Mouse (Mus musculus) B cell, adult 2 months (primary cell): ENCODE measurements around the gene Hes1.
A peak's percentile ranks its signal among the peaks of the same experiment; 100 is the strongest.

Experiments
- DNase-seq, 2 experiments: peaks; one replicate each; pipeline ENCODE4 v3.0.0; 2022

Hes1 gene

GRCm38 (mm10) chr16:30052271-30052670, 11.9 kb upstream of the Hes1 start:
- no peak for DNase-seq

DNA sequence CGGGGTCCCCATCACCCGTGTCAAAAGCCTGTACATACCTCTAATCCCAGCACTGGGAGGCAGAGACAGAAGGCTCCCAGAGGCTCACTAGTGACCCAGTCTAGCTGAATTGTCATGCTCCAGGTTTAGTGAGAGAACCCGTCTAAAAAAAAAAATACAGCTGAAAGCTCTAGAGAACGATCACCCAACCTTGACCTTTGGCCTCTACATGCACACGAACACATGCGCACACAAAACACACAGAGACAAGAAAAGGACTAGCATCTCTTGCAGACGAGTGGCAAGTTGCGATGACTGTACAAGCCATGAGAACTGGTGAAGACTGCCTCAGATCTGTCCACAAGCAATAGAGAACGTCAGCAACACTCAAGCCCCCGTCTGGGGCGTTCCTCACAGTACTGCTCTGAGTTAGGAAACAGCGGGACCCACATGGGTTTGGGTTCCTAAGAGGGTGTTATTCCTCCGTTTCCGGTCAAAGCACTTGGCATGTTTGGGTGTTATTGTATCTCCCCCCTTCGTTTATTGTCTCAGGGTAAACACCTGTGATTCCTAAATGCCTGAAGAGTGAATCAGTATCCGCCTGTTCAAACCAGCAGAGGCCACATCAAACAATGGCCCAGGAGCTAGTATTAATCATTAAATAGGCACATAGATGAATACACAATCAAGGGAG, 11.2 kb upstream of the Hes1 start:
- no peak for DNase-seq

DNA sequence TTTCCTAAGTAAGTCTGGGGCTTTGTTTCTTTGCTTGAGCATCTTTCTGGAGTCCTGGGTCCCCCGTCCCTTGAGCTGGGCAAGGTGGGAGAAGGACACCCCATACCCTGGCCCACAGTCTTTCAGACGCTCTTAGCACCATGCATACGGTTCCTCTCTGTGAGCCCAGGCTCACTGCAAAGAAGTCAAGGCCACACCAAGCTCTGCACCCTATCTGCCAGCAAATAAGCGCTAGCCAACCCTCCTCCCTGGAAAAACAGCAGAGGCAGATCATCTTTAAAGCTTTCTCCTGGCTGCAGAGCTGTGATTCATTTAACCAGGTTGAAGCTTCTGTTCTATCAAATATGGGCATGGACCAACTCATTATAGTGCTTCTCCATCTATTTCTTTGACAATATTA, 9.6 kb upstream of the Hes1 start:
- DNase-seq: no peak

DNA sequence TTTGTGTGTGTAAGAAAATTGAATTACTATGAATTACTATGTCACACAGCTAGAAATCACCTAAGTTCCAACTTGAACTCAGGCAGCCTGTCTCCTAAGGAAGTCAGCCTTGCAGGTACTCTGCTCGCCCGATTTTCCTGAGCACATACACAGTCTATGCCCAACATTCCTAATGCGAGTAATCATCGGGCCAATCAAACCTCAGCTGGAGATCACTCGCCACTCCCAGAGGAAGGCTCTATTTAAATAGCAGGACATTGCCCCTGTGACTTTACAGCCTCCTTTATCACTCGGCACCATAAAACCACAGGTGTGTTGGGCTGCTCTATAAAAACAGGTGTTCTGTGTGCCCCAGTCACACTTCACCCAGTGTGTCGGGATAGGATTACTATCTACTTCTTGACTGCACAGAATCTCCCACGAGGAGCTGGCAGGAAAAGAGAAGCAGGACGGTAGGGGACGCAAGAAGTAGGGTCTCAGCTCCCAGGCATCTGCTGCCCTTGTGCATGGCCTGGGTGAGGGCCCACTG, 8.8 kb upstream of the Hes1 start:
- no peak for DNase-seq

GRCm38 (mm10) chr16:30055927-30056326, 8.3 kb upstream of the Hes1 start:
- no peak for DNase-seq

GRCm38 (mm10) chr16:30056906-30057305, 7.3 kb upstream of the Hes1 start:
- no peak for DNase-seq

DNA sequence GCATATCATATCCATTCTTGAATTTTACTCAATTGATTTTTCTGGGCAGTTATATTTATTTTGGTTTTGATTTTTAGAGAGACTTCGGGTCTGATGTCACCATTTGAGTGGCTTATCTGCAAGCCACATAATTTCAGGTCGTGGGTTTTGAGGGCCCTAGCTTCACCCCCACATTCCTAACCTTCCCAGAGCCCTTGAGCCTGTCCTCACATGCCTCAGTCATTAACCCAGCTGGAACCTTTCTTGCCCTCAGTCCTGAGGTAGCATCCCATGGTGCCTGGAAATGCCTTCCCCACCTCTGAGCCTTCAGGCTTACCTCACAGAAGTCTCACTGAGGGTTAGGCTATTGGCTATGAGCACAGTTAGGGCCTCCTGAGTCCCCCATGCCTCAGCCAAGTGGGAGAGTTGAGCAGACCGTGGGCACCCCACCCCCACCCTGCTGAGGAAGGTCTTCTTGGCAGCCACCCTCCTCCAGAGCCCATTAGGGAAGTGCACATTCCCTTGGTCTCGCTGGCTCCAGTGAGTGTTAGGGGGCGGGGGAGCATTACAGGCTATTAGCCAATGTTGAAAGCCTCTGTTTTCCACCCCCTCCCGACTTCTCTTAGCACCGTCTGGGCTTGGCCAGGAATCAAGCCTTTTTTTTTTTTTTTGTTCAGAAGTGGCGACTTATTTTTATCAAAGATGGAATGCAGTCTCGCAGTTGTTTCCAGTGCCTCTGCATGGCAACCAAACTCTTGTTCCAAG, 5.0 kb upstream of the Hes1 start:
- DNase-seq: no peak

GRCm38 (mm10) chr16:30060412-30060811, 3.8 kb upstream of the Hes1 start:
- DNase-seq: no peak

DNA sequence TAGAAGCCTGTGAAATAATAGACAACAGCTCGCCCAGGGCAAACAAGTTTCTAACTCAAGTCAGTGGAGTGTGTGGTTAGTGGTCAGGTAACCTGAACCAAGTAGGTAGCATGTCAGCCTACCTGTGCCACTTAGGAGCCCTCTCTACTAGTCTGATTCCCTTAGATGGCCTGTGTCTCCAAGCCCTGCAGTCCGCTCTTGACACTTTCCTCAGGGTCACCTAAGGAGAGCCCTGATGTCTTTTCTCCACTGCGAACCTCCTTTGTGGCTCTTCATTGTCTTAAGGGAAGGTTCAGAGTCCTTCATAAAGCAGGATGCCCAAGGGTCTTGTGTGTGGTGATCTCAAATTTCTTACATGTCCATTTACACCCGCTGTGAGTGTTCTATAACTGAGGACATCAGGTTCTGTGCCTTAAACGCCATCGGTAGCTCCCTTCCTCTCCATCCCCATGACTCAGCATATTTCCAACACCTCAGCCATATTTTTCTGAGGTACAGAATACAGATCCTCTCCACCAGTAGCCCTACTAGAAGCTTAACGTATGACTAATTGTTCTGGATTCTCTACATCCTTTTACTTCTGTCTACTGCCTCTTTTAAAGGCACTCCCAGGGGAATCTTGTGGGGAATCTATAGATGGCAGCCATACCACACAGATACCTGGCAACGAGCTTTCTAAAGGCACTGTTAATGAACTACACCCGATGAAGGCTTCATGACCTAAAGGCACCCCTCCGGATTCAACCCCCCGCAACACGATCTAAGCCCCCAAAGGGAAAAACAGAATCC, 1.7 kb upstream of the Hes1 start:
- peak; percentile 19 to 25 for DNase-seq

DNA sequence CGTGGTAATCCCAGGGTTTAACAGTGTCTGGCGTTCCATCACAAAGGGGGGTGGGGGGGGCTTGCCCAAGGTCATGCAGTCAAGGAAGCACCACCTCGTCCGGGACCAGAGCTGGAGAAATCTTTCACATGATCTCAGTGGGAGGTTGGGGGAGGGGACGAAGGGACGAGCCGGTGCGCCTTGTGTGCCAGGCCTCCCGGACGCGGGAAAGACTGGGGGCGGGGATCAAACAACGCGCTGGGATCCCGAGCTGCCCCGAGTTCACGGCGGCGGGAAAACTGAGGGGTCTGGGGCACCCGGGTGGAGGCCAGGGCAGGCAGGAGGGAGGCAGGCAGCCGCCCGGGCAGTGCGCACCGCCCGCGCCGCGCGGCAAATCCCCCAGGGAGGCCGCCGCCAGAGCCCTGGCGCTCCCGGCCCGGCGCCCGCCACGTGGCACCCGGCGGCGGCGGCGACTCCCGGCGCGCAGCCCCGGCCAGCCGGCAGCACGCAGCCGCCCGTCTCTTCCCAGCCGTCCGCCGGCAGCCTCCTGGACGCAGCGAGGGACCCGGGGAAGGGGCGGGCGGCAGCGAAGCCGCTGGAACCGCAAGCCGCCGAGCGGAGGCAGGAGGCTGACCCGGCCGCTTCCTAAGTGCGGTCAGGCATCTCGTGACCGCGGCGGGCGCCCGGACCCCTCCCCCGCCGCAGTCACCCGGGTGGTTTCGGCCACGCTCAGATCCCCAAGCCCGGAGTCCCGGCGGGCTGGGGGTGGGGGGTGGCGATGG, 883 bp upstream of the Hes1 start:
- DNase-seq: peak; percentile 61 to 65

GRCm38 (mm10) chr16:30064613-30065012, 429 bp downstream of the Hes1 start:
- DNase-seq: peak in 1 of 2 experiments; percentile 29

DNA sequence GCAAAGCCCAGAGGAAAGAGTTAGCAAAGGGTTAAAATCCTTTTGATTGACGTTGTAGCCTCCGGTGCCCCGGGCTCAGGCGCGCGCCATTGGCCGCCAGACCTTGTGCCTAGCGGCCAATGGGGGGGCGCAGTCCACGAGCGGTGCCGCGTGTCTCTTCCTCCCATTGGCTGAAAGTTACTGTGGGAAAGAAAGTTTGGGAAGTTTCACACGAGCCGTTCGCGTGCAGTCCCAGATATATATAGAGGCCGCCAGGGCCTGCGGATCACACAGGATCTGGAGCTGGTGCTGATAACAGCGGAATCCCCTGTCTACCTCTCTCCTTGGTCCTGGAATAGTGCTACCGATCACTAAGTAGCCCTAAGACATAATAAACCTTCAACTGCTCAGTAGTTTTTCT, 893 bp downstream of the Hes1 start:
- DNase-seq: peak; percentile 86

GRCm38 (mm10) chr16:30065537-30066183, 1.5 kb downstream of the Hes1 start:
- DNase-seq: peak; percentile 44 to 45

- DNase-seq: no peak
Measured at GRCm38 (mm10) chr16:30066184-30066851, 2.1 kb downstream of the Hes1 start.

DNA sequence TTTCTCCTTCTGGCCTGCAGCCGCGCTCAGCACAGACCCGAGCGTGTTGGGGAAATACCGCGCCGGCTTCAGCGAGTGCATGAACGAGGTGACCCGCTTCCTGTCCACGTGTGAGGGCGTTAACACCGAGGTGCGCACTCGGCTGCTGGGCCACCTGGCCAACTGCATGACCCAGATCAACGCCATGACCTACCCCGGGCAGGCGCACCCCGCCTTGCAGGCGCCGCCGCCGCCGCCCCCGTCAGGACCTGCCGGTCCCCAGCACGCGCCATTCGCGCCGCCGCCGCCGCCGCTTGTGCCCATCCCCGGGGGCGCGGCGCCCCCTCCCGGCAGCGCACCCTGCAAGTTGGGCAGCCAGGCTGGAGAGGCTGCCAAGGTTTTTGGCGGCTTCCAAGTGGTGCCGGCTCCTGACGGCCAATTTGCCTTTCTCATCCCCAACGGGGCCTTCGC, 2.7 kb downstream of the Hes1 start:
- DNase-seq: peak; percentile 90 to 92

DNA sequence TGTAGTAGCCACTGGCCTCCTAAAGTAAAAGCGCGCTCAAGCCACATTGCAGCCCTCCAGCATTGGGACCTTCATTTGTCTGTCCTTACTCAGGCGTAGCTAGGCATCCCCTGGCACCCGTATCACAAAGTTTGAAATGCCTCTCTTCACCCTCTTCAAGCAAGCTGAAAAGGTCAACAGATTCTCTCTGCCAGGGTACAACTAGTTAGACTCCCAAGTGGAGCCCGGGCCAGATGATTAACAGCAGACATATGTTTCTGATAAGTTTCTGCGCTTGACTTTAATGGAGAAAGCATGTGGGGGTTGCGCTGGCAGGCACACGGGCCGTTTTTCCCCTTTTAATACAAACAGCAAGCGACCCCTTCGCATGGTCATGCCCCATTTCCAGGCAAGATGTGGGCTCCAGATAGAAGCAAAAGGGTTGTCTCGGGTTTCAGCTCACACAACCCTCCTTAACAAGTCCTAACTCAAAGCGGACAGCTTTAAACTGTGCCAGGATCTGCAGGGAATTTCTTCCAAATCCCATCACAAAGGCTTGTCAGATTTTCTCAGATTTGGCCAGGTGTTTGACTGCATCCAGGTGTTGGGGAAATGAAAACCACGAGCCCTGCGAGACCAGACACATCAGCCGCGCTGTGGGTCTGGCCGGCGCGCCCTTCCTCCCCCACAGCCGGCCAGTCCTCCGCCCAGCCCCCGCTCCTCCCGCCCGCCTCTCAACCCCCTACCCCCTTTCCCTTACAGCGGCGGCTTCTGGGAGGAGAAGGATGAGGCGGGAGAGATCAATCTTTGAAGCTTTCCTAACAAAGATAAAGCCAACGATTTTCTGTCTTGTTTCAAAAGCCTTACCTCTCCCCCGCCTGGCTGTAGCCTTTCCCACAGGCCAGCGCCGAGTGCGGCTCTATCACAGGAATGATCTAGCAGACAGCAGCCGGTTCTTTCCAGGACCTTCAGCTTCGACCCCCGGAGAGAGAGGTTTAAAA, 4.1 kb downstream of the Hes1 start:
- peak; percentile 26 to 29 for DNase-seq

- DNase-seq: no peak
Measured at GRCm38 (mm10) chr16:30069580-30069949, 5.4 kb downstream of the Hes1 start.

GRCm38 (mm10) chr16:30069950-30070770, 6.0 kb downstream of the Hes1 start:
- DNase-seq: peak; percentile 69 to 74

- peak in 1 of 2 experiments; percentile 49 for DNase-seq
Measured at GRCm38 (mm10) chr16:30070771-30071191, 6.6 kb downstream of the Hes1 start.
